In the genomic region with DNA sequence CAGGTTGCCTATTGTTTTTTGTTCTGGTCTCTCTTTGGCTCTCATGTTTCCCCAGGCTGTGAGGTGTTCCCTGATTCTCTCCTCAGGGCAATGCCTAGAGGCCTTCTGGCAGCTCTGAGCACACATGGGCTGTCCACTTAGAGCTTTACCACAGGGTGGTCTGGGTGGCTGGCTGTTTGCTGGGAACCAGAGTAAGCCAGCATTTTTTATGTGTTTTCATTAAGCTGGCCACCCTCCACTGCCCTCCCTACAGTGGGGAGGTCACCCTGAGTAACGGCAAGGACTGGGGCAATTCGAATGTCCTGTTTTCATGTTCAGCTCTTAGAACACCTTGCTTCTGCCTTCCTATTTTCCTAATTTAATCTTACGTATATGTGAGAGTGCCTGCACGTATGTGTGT, we compare ENCODE assay signal across 27 mouse cellular contexts. TPM values are rescaled to one million over a fixed set of nuclear protein-coding genes. Genes with fewer than 3 reads are reported as not detected.
DNase-seq lines count a peak whose midpoint lies in the region; ATAC-seq and TF ChIP-seq lines count a peak whose summit lies in the region.
"Had no signal": no experiment of that assay in that cellular context is flagged by ENCODE, and none has a peak within 500 bp of the region (broad histone marks: within the 10 kb centered on the region; RNA-seq: fewer than 3 reads in every experiment).

No protein-coding gene starts in this region.

- no peak for TF ChIP-seq POLR2A in heart, adult 2 months (IDR thresholded peaks at IDR 0.05; ENCODE audit: insufficient read depth, low read depth, low read length)

- no peaks in the 10 kb centered on the region for H3K9me3 ChIP-seq in heart, embryonic 13.5 days
- no peaks in the 10 kb centered on the region for H3K9me3 ChIP-seq in limb, embryonic 10.5 days (replicated peaks)
- H3K9me3 ChIP-seq in forebrain, embryonic 11.5 days (ENCODE audit: control insufficient read depth, low read length): no peaks in the 10 kb centered on the region
- H3K9me3 ChIP-seq: embryonic facial prominence, embryonic 15.5 days; forebrain, embryonic 15.5 days; hindbrain, embryonic 13.5 days had no signal

- no peak for TF ChIP-seq CTCF in heart, adult 2 months (IDR thresholded peaks at IDR 0.05)

- intact Hi-C loops in heart, adult 2 months (cut with DNase I): loop anchor here (5.0 to 10.0 kb wide), 2 partner anchors 36 to 357 kb away; no protein-coding TSS in a partner anchor

- H3K79me2 ChIP-seq in heart, adult 2 months (replicated peaks; ENCODE audit: control insufficient read depth, insufficient read depth, low read length): no peaks in the 10 kb centered on the region

- TF ChIP-seq EP300 in heart, adult 2 months (IDR thresholded peaks at IDR 0.05; ENCODE audit: insufficient read depth, low read depth, low read length): no peak

- no peak overlapping the region for H3K4me3 ChIP-seq in heart, embryonic 13.5 days
- no peak overlapping the region for H3K4me3 ChIP-seq in heart, adult 2 months
- no peak overlapping the region for H3K4me3 ChIP-seq in limb, embryonic 10.5 days
- H3K4me3 ChIP-seq in forebrain, embryonic 11.5 days (ENCODE audit: low read depth, low read length): no peak overlapping the region
- H3K4me3 ChIP-seq: embryonic facial prominence, embryonic 15.5 days; forebrain, embryonic 15.5 days; hindbrain, embryonic 13.5 days; layer of hippocampus, adult 2 months had no signal

- peaks cover 32% of the 10 kb centered on the region for H3K4me1 ChIP-seq in heart, embryonic 13.5 days
- peaks cover 6% of the 10 kb centered on the region for H3K4me1 ChIP-seq in heart, adult 2 months (ENCODE audit: control insufficient read depth, insufficient read depth, low read length)
- H3K4me1 ChIP-seq in limb, embryonic 10.5 days: peaks cover 42% of the 10 kb centered on the region
- H3K4me1 ChIP-seq in forebrain, embryonic 11.5 days (replicated peaks; ENCODE audit: control insufficient read depth, insufficient read depth, low read length): 0 out of 2 replicates have a peak, but pooled peaks cover 2% of the 10 kb centered on the region

- H3K36me3 ChIP-seq in heart, embryonic 13.5 days: no peaks in the 10 kb centered on the region
- no peaks in the 10 kb centered on the region for H3K36me3 ChIP-seq in heart, adult 2 months (ENCODE audit: control insufficient read depth, insufficient read depth, low read length)
- H3K36me3 ChIP-seq in limb, embryonic 10.5 days: no peaks in the 10 kb centered on the region
- H3K36me3 ChIP-seq in forebrain, embryonic 11.5 days (ENCODE audit: control insufficient read depth, insufficient read depth, low read length): no peaks in the 10 kb centered on the region
- H3K36me3 ChIP-seq: embryonic facial prominence, embryonic 15.5 days; forebrain, embryonic 15.5 days; hindbrain, embryonic 13.5 days had no signal

- no peaks in the 10 kb centered on the region for H3K27me3 ChIP-seq in heart, embryonic 13.5 days (replicated peaks)
- H3K27me3 ChIP-seq in heart, adult 2 months (ENCODE audit: control insufficient read depth, insufficient read depth, low read length): no peaks in the 10 kb centered on the region
- H3K27me3 ChIP-seq in limb, embryonic 10.5 days (ENCODE audit: low read depth, poor library complexity, severe bottlenecking): no peaks in the 10 kb centered on the region
- no peaks in the 10 kb centered on the region for H3K27me3 ChIP-seq in forebrain, embryonic 11.5 days (ENCODE audit: control insufficient read depth, insufficient read depth, low read length)
- H3K27me3 ChIP-seq: embryonic facial prominence, embryonic 15.5 days; forebrain, embryonic 15.5 days; hindbrain, embryonic 13.5 days had no signal

- 84% methylated on average over 4 of the region's 4 CpGs for WGBS in heart, embryonic 13.5 days
- 78% methylated on average over 4 of the region's 4 CpGs for WGBS in heart, adult 2 months
- 80% methylated on average over 4 of the region's 4 CpGs for WGBS in limb, embryonic 10.5 days
- 85% methylated on average over 4 of the region's 4 CpGs for WGBS in forebrain, embryonic 11.5 days

- ATAC-seq in heart, embryonic 13.5 days (ENCODE audit: extremely low read depth, insufficient number of reproducible peaks, low FRiP score, low TSS enrichment): no peak
- ATAC-seq in forebrain, embryonic 11.5 days (replicated peaks; ENCODE audit: low FRiP score): no peak
- ATAC-seq: forebrain, embryonic 15.5 days; intestine, postnatal 0 days; liver, postnatal 0 days; midbrain, embryonic 16.5 days had no signal

- H3K27ac ChIP-seq in heart, embryonic 13.5 days (replicated peaks): peak overlapping the region; percentile 32; the same call in 1 of the 2 replicates
- no peak overlapping the region for H3K27ac ChIP-seq in heart, adult 2 months
- H3K27ac ChIP-seq in limb, embryonic 10.5 days: peak overlapping the region; percentile 77
- no peak overlapping the region for H3K27ac ChIP-seq in forebrain, embryonic 11.5 days (ENCODE audit: low read depth, low read length)
- H3K27ac ChIP-seq: forebrain, embryonic 15.5 days; hindbrain, embryonic 13.5 days; layer of hippocampus, adult 2 months had no signal

- H3K4me2 ChIP-seq in heart, embryonic 13.5 days: no peak overlapping the region
- no peak overlapping the region for H3K4me2 ChIP-seq in forebrain, embryonic 11.5 days (ENCODE audit: low read depth, low read length, severe bottlenecking)
- H3K4me2 ChIP-seq: embryonic facial prominence, embryonic 15.5 days; forebrain, embryonic 15.5 days; hindbrain, embryonic 13.5 days; liver, embryonic 11.5 days; midbrain, embryonic 11.5 days had no signal

- DNase-seq in heart, adult 2 months: no peak
- DNase-seq in kidney, postnatal 10 days: peak; percentile 32
- no peak for DNase-seq in kidney, adult 9 months
- no peak for DNase-seq in limb, embryonic 10.5 days (ENCODE audit: low spot score)
- DNase-seq in forebrain, embryonic 11.5 days (ENCODE audit: low spot score): no peak
- no peak for DNase-seq in layer of hippocampus, adult 8-10 months (ENCODE audit: low spot score in 2 of 2)
- DNase-seq: adrenal gland, postnatal 25 days; cerebellum, adult 11-12 months; cerebellum, postnatal 10 days; gastrocnemius, postnatal 36 days; heart, postnatal 4 days; kidney, postnatal 36 days; liver, postnatal 0 days; lung, postnatal 36 days; right cerebral cortex, adult 18-20 months; spleen, adult 18-20 months; thymus, adult 18-20 months; thymus, postnatal 25 days had no signal

- H3K9ac ChIP-seq in heart, embryonic 13.5 days: no peak overlapping the region
- H3K9ac ChIP-seq in heart, adult 2 months (ENCODE audit: low read depth, low read length): no peak overlapping the region
- no peak overlapping the region for H3K9ac ChIP-seq in forebrain, embryonic 11.5 days (ENCODE audit: low read length)
- H3K9ac ChIP-seq: embryonic facial prominence, embryonic 15.5 days; forebrain, embryonic 15.5 days; hindbrain, embryonic 13.5 days; liver, postnatal 0 days had no signal

RNA-seq across cellular contexts. Expression of a gene that starts 24.6 kb away (rescaled TPM):
- polyA plus RNA-seq in heart, embryonic 13.5 days (2015; fragmentation: Nextera tagmentation; extraction: Ambion mirVana): 64.8 and 69.1 TPM in 2 replicates
- total RNA-seq in heart, adult 2 months (2021): 100 to 1,000 TPM; 106 to 110 TPM
- 86.0 and 145 TPM in 2 replicates for polyA plus RNA-seq in heart, adult 2 months (2012; rRNA removed)
- polyA plus RNA-seq in limb, embryonic 10.5 days (2016; fragmentation: Nextera tagmentation; extraction: Ambion mirVana): 45.8 and 62.6 TPM in 2 replicates
- 68.2 and 77.6 TPM in 2 replicates for polyA plus RNA-seq in forebrain, embryonic 11.5 days (2014; fragmentation: Nextera tagmentation; extraction: Ambion mirVana)
- 100 to 1,000 TPM; 200 to 279 (median 237) TPM for total RNA-seq in layer of hippocampus, adult 8-10 months (2022)

Comparison
In these comparisons a context has a peak if more than half of its experiments do, and no peak if none do; other contexts are left out.
1. H3K27ac ChIP-seq: peak in heart, embryonic 13.5 days (single experiment) and limb, embryonic 10.5 days (single experiment); none in heart, adult 2 months (single experiment) and forebrain, embryonic 11.5 days (single experiment).